ENCODE assay signal across 8 mouse cellular contexts in the genomic region with DNA sequence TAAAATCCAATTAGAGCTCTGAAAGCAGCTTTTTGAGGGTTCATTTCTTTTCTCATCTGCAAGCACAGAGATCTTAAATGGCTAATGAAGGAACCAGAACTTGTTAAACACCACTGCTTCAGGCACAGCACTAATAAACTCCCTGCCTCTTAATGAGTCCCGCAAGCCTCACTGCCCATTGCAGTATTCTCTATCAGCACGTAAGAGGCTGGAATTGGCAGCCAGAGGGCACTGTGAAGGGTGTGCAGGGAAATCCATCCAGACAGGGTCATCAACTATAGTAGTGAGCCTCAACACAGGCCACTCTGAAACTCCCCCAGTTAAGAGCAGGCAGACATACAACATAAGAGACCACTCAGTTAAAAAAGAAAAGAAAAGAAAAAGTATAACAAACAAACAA. TPM values are rescaled to one million over a fixed set of nuclear protein-coding genes. Genes with fewer than 3 reads are reported as not detected.
A peak's percentile ranks its signal among the peaks of the same experiment; 100 is the strongest.
DNase-seq lines count a peak whose midpoint lies in the region; ATAC-seq and TF ChIP-seq lines count a peak whose summit lies in the region.

No protein-coding gene starts in this region.

- H3K36me3 ChIP-seq in hindbrain, embryonic 10.5 days, result no peaks in the 10 kb centered on the region
- H3K36me3 ChIP-seq in hindbrain, embryonic 11.5 days (ENCODE audit: control insufficient read depth, insufficient read depth, low read length), result no peaks in the 10 kb centered on the region
- H3K36me3 ChIP-seq in forebrain, postnatal 0 days (ENCODE audit: insufficient read depth), result no peaks in the 10 kb centered on the region
- no peaks in the 10 kb centered on the region for H3K36me3 ChIP-seq in lung, postnatal 0 days (ENCODE audit: insufficient read depth, low read length)

- no peak overlapping the region for H3K9ac ChIP-seq in hindbrain, embryonic 11.5 days (ENCODE audit: low read depth, low read length)
- H3K9ac ChIP-seq in forebrain, postnatal 0 days, result no peak overlapping the region
- H3K9ac ChIP-seq in lung, postnatal 0 days (replicated peaks; ENCODE audit: low read depth), result no peak overlapping the region

- peaks cover 38% of the 10 kb centered on the region for H3K4me1 ChIP-seq in hindbrain, embryonic 10.5 days (replicated peaks)
- H3K4me1 ChIP-seq in hindbrain, embryonic 11.5 days (replicated peaks; ENCODE audit: control insufficient read depth, insufficient read depth, low read length), result no peaks in the 10 kb centered on the region
- no peaks in the 10 kb centered on the region; the same call in 1 of the 2 replicates for H3K4me1 ChIP-seq in bone marrow, adult 2 months (ENCODE audit: control insufficient read depth, insufficient read depth, low read length)
- peaks cover 10% of the 10 kb centered on the region; the same call in 1 of the 2 replicates for H3K4me1 ChIP-seq in forebrain, postnatal 0 days (ENCODE audit: insufficient read depth)
- H3K4me1 ChIP-seq in lung, postnatal 0 days (ENCODE audit: insufficient read depth, low read depth, low read length), result peaks cover 9% of the 10 kb centered on the region

- WGBS in hindbrain, embryonic 10.5 days, result 22% methylated on average over 2 of the region's 2 CpGs
- WGBS in hindbrain, embryonic 11.5 days, result 20% methylated on average over 2 of the region's 2 CpGs
- WGBS in bone marrow, adult 2 months, result 43% methylated on average over 2 of the region's 2 CpGs
- WGBS in forebrain, postnatal 0 days, result 12% methylated on average over 2 of the region's 2 CpGs
- WGBS in lung, postnatal 0 days, result 37% methylated on average over 2 of the region's 2 CpGs

- H3K4me2 ChIP-seq in hindbrain, embryonic 11.5 days (replicated peaks; ENCODE audit: low read depth, low read length), result no peak overlapping the region
- peak overlapping the region; percentile 98 for H3K4me2 ChIP-seq in forebrain, postnatal 0 days (ENCODE audit: low read depth)
- no peak overlapping the region for H3K4me2 ChIP-seq in lung, postnatal 0 days (replicated peaks; ENCODE audit: low read depth, low read length)

- H3K27me3 ChIP-seq in hindbrain, embryonic 10.5 days (ENCODE audit: insufficient read depth, poor library complexity, severe bottlenecking), result peaks cover 25% of the 10 kb centered on the region
- no peaks in the 10 kb centered on the region for H3K27me3 ChIP-seq in hindbrain, embryonic 11.5 days (ENCODE audit: control insufficient read depth, insufficient read depth, low read length)
- H3K27me3 ChIP-seq in forebrain, postnatal 0 days (ENCODE audit: insufficient read depth, low read length), result peaks cover 5% of the 10 kb centered on the region; the same call in 1 of the 2 replicates
- no peaks in the 10 kb centered on the region for H3K27me3 ChIP-seq in lung, postnatal 0 days (replicated peaks; ENCODE audit: insufficient read depth, low read length)

- no peak overlapping the region for H3K27ac ChIP-seq in hindbrain, embryonic 10.5 days
- no peak overlapping the region for H3K27ac ChIP-seq in hindbrain, embryonic 11.5 days (ENCODE audit: low read depth, low read length)
- no peak overlapping the region for H3K27ac ChIP-seq in bone marrow, adult 2 months (ENCODE audit: control insufficient read depth, insufficient read depth, low read depth, low read length, poor library complexity)
- no peak overlapping the region for H3K27ac ChIP-seq in forebrain, postnatal 0 days (ENCODE audit: low read depth, low read length)
- no peak overlapping the region for H3K27ac ChIP-seq in lung, postnatal 0 days (ENCODE audit: low read length)

- DNase-seq in hindbrain, embryonic 10.5 days (ENCODE audit: low spot score), result no peak
- no peak for DNase-seq in hindbrain, embryonic 11.5 days (ENCODE audit: low spot score)
- DNase-seq in forebrain, postnatal 0 days, result no peak
- peak; percentile 39 for DNase-seq in lung, postnatal 0 days (ENCODE audit: low spot score)
- no peak for DNase-seq in T-cell, adult 2 months (ENCODE audit: low spot score)
- no peak for DNase-seq in thymus, postnatal 36 days
- DNase-seq in spleen, adult 12 weeks (ENCODE audit: low spot score), result no peak

- no peaks in the 10 kb centered on the region for H3K9me3 ChIP-seq in hindbrain, embryonic 10.5 days
- H3K9me3 ChIP-seq in hindbrain, embryonic 11.5 days (ENCODE audit: control insufficient read depth, low read length), result no peaks in the 10 kb centered on the region
- H3K9me3 ChIP-seq in forebrain, postnatal 0 days (ENCODE audit: low read length), result no peaks in the 10 kb centered on the region
- no peaks in the 10 kb centered on the region for H3K9me3 ChIP-seq in lung, postnatal 0 days (ENCODE audit: low read length)

- peak; percentile 41; the same call in 1 of the 2 replicates for TF ChIP-seq CTCF in bone marrow, adult 2 months (IDR thresholded peaks at IDR 0.05; ENCODE audit: control insufficient read depth, insufficient read depth, low read length)
- peak; percentile 61 for TF ChIP-seq CTCF in forebrain, postnatal 0 days (IDR thresholded peaks at IDR 0.05; ENCODE audit: low read depth)
- TF ChIP-seq CTCF in lung, postnatal 0 days (IDR thresholded peaks at IDR 0.05), result peak; percentile 63

- peak overlapping the region; percentile 88; the same call in 1 of the 2 replicates for H3K4me3 ChIP-seq in hindbrain, embryonic 10.5 days
- no peak overlapping the region for H3K4me3 ChIP-seq in hindbrain, embryonic 11.5 days (ENCODE audit: low read depth, low read length)
- H3K4me3 ChIP-seq in bone marrow, adult 2 months (replicated peaks; ENCODE audit: control insufficient read depth, low read depth, low read length), result no peak overlapping the region
- no peak overlapping the region for H3K4me3 ChIP-seq in forebrain, postnatal 0 days (ENCODE audit: low read depth, low read length)
- H3K4me3 ChIP-seq in lung, postnatal 0 days (ENCODE audit: low read depth, low read length), result no peak overlapping the region

- no peak for TF ChIP-seq POLR2A in bone marrow, adult 2 months (IDR thresholded peaks at IDR 0.05; ENCODE audit: borderline replicate concordance, control insufficient read depth, low read depth, low read length)

- no peak for ATAC-seq in hindbrain, embryonic 11.5 days (ENCODE audit: low FRiP score)
- ATAC-seq in forebrain, postnatal 0 days, result no peak
- no peak for ATAC-seq in lung, postnatal 0 days

- TF ChIP-seq EP300 in lung, postnatal 0 days (IDR thresholded peaks at IDR 0.05), result no peak

RNA-seq across cellular contexts. Expression of a gene that starts 1.7 kb away (rescaled TPM):
- polyA plus RNA-seq in hindbrain, embryonic 10.5 days (2016; fragmentation: Nextera tagmentation; extraction: Ambion mirVana), result 19.1 and 20.3 TPM in 2 replicates
- 22.0 and 23.6 TPM in 2 replicates for polyA plus RNA-seq in hindbrain, embryonic 11.5 days (2014; fragmentation: Nextera tagmentation; extraction: Ambion mirVana)
- polyA plus RNA-seq in bone marrow, adult 2 months (2011; ENCODE audit: insufficient read depth, insufficient read length, low replicate concordance, missing spikeins), result 4.3 TPM in 1 of 2 replicates, not detected in the other
- 12.5 and 18.6 TPM in 2 replicates for total RNA-seq in forebrain, postnatal 0 days (2014; rRNA removed)
- polyA plus RNA-seq in forebrain, postnatal 0 days (2015; fragmentation: Nextera tagmentation; extraction: Ambion mirVana), result 26.5 and 29.7 TPM in 2 replicates
- 7.4 and 8.6 TPM in 2 replicates for polyA plus RNA-seq in lung, postnatal 0 days (2015; fragmentation: Nextera tagmentation; extraction: Ambion mirVana)

RNA-seq across cellular contexts. Expression of a gene that starts 34.5 kb away (rescaled TPM):
- 40.8 and 44.4 TPM in 2 replicates for polyA plus RNA-seq in hindbrain, embryonic 10.5 days (2016; fragmentation: Nextera tagmentation; extraction: Ambion mirVana)
- 17.9 and 19.3 TPM in 2 replicates for polyA plus RNA-seq in hindbrain, embryonic 11.5 days (2014; fragmentation: Nextera tagmentation; extraction: Ambion mirVana)
- 5.3 and 8.2 TPM in 2 replicates for polyA plus RNA-seq in bone marrow, adult 2 months (2011; ENCODE audit: insufficient read depth, insufficient read length, low replicate concordance, missing spikeins)
- 38.6 and 50.7 TPM in 2 replicates for total RNA-seq in forebrain, postnatal 0 days (2014; rRNA removed)
- polyA plus RNA-seq in forebrain, postnatal 0 days (2015; fragmentation: Nextera tagmentation; extraction: Ambion mirVana), result 31.9 and 39.6 TPM in 2 replicates
- 8.2 and 9.4 TPM in 2 replicates for polyA plus RNA-seq in lung, postnatal 0 days (2015; fragmentation: Nextera tagmentation; extraction: Ambion mirVana)
